Mouse (Mus musculus) stomach, embryonic 15.5 days (tissue): ENCODE measurements around the gene Kdf1. TPM values are rescaled to one million over a fixed set of nuclear protein-coding genes. Genes with fewer than 3 reads are reported as not detected.

Experiments used
- ATAC-seq: fragments of 200-750 bp; cut with Nextera tagmentation; 2 replicates; pipeline ENCODE4 v1.8.0; 2017; ENCODE audit warnings: low read depth, moderate number of reproducible peaks, moderate TSS enrichment; ENCODE audit not compliant: insufficient read depth, low FRiP score
- H3K27ac ChIP-seq: fragments of 300-500 bp; sonication (generic); 2 replicates; pipeline ENCODE4 v1.5.1; 2015; ENCODE audit warnings: mild to moderate bottlenecking, inconsistent platforms
- H3K27me3 ChIP-seq: fragments of 300-500 bp; sonication (generic); replicated peaks from 2 replicates; pipeline ENCODE4 v1.6.1; 2015; ENCODE audit warnings: inconsistent platforms
- H3K36me3 ChIP-seq: fragments of 300-500 bp; sonication (generic); 2 replicates; pipeline ENCODE4 v1.6.1; 2015; ENCODE audit warnings: inconsistent platforms
- H3K4me1 ChIP-seq: fragments of 300-500 bp; sonication (generic); 2 replicates; pipeline ENCODE4 v1.6.1; 2015; ENCODE audit warnings: inconsistent platforms
- H3K4me2 ChIP-seq: fragments of 300-500 bp; sonication (generic); 2 replicates; pipeline ENCODE4 v1.6.1; 2015; ENCODE audit warnings: mild to moderate bottlenecking, inconsistent platforms
- H3K4me3 ChIP-seq: fragments of 300-500 bp; sonication (generic); replicated peaks from 2 replicates; pipeline ENCODE4 v1.5.1; 2015; ENCODE audit warnings: inconsistent platforms
- H3K9ac ChIP-seq: fragments of 300-500 bp; sonication (generic); 2 replicates; pipeline ENCODE4 v1.6.1; 2015; ENCODE audit warnings: inconsistent platforms
- H3K9me3 ChIP-seq: fragments of 300-500 bp; sonication (generic); 2 replicates; pipeline ENCODE4 v1.6.1; 2016; ENCODE audit warnings: inconsistent platforms
- WGBS: fragments of 180-500 bp; shearing (Covaris S2); methylation state at CpG from one replicate; pipeline ENCODE4 v1.1.7; 2015; 5-methylcytosine and 5-hydroxymethylcytosine counted together
- microRNA-seq: library from miRNA; unstranded; fragments of <30 nt; microRNA quantifications from one replicate; pipeline ENCODE4, GENCODE M21; 2016
- polyA plus RNA-seq: library from polyadenylated mRNA; unstranded; fragments of >200 nt; fragmentation: Nextera tagmentation; extraction: Ambion mirVana; gene quantifications from 2 replicates; pipeline ENCODE4 v1.2.1, GENCODE M21; 2015

Kdf1 gene
- polyA plus RNA-seq, 1 experiment from 2014 or later: 31.5 TPM

- Histone ChIP-seq H3K36me3 (no peaks in the 10 kb centered on the region), H3K27me3 (no peaks in the 10 kb centered on the region), H3K27ac (no peak overlapping the region), H3K4me3 (no peak overlapping the region), H3K4me1 (no peaks in the 10 kb centered on the region), H3K9ac (no peak overlapping the region), H3K9me3 (no peaks in the 10 kb centered on the region), H3K4me2 (no peak overlapping the region)
- ATAC-seq: no peak
- 68% methylated on average over 4 of the region's 4 CpGs for WGBS
Measured at GRCm38 (mm10) chr4:133561622-133562021, 42.9 kb downstream of the Kdf1 start.

- no peaks in the 10 kb centered on the region for H3K9me3 ChIP-seq
- peak; percentile 47 for ATAC-seq
- WGBS: 74% methylated on average over 11 of the region's 11 CpGs
- no peaks in the 10 kb centered on the region for H3K27me3 ChIP-seq
- no peaks in the 10 kb centered on the region for H3K4me1 ChIP-seq
- H3K36me3 ChIP-seq: no peaks in the 10 kb centered on the region
- 0 out of 2 replicates have a peak overlapping the region, but pooled peaks have one; percentile 49 for H3K27ac ChIP-seq
- no peak overlapping the region for H3K4me2 ChIP-seq
- no peak overlapping the region for H3K9ac ChIP-seq
- H3K4me3 ChIP-seq: no peak overlapping the region
Measured at GRCm38 (mm10) chr4:133563123-133563571, 44.4 kb downstream of the Kdf1 start.

- Histone ChIP-seq H3K4me3 (no peak overlapping the region), H3K27ac (no peak overlapping the region), H3K9me3 (no peaks in the 10 kb centered on the region), H3K4me1 (no peaks in the 10 kb centered on the region), H3K36me3 (no peaks in the 10 kb centered on the region), H3K4me2 (no peak overlapping the region), H3K27me3 (no peaks in the 10 kb centered on the region), H3K9ac (no peak overlapping the region)
- no peak for ATAC-seq
- WGBS: 24% methylated on average over 8 of the region's 8 CpGs
Measured at GRCm38 (mm10) chr4:133567251-133567650, 48.5 kb downstream of the Kdf1 start.

GRCm38 (mm10) chr4:133569291-133570065 is 50.7 kb downstream of the Kdf1 start:
- no peak overlapping the region for H3K4me2 ChIP-seq
- no peak overlapping the region for H3K27ac ChIP-seq
- 69% methylated on average over 10 of the region's 10 CpGs for WGBS
- H3K9ac ChIP-seq: no peak overlapping the region
- no peaks in the 10 kb centered on the region for H3K9me3 ChIP-seq
- ATAC-seq: no peak
- no peak overlapping the region for H3K4me3 ChIP-seq
- H3K36me3 ChIP-seq: no peaks in the 10 kb centered on the region
- H3K27me3 ChIP-seq: no peaks in the 10 kb centered on the region
- H3K4me1 ChIP-seq: no peaks in the 10 kb centered on the region

GRCm38 (mm10) chr4:133570066-133570466 is 51.3 kb downstream of the Kdf1 start:
- Histone ChIP-seq H3K4me2 (peak overlapping the region; percentile 29; the same call in 1 of the 2 replicates), H3K9me3 (no peaks in the 10 kb centered on the region), H3K4me3 (no peak overlapping the region), H3K9ac (no peak overlapping the region), H3K4me1 (peaks cover 2% of the 10 kb centered on the region), H3K27me3 (no peaks in the 10 kb centered on the region), H3K27ac (no peak overlapping the region), H3K36me3 (no peaks in the 10 kb centered on the region)
- ATAC-seq: no peak
- WGBS: 38% methylated on average over 10 of the region's 10 CpGs

- Histone ChIP-seq H3K4me2 (peak within 1 kb of the TSS; percentile 95), H3K36me3 (peaks cover 14% of the 10 kb centered on the region), H3K9me3 (no peaks in the 10 kb centered on the region), H3K27me3 (no peaks in the 10 kb centered on the region), H3K4me1 (peaks cover 8% of the 10 kb centered on the region), H3K9ac (peak within 1 kb of the TSS; percentile 86), H3K4me3 (peak within 1 kb of the TSS; percentile 96), H3K27ac (peak within 1 kb of the TSS; percentile 81)
- ATAC-seq: peak; percentile 75
- 5% methylated on average over 44 of the region's 44 CpGs for WGBS
Measured at GRCm38 (mm10) chr4:133574070-133574842, 55.5 kb downstream of the Kdf1 start, which contains the start of gene Gpatch3. TSS of gene Gpatch3 (plus strand) at chr4:133574745.

- H3K27ac ChIP-seq: 0 out of 2 replicates have a peak overlapping the region, but pooled peaks have one; percentile 42
- H3K9ac ChIP-seq: peak overlapping the region; percentile 86
- no peaks in the 10 kb centered on the region for H3K27me3 ChIP-seq
- H3K9me3 ChIP-seq: no peaks in the 10 kb centered on the region
- no peak; the same call in 1 of the 2 replicates for ATAC-seq
- whole genome bisulfite sequencing: under 1% methylated on average over 41 of the region's 41 CpGs
- H3K36me3 ChIP-seq: peaks cover 20% of the 10 kb centered on the region
- peaks cover 8% of the 10 kb centered on the region for H3K4me1 ChIP-seq
- H3K4me2 ChIP-seq: peak overlapping the region; percentile 95
- peak overlapping the region; percentile 96 for H3K4me3 ChIP-seq
Measured at GRCm38 (mm10) chr4:133574843-133575202, 56.1 kb downstream of the Kdf1 start.

- Histone ChIP-seq H3K9ac (no peak overlapping the region), H3K4me2 (no peak overlapping the region), H3K9me3 (no peaks in the 10 kb centered on the region), H3K4me1 (peaks cover 8% of the 10 kb centered on the region), H3K4me3 (no peak overlapping the region), H3K36me3 (peaks cover 32% of the 10 kb centered on the region), H3K27me3 (no peaks in the 10 kb centered on the region), H3K27ac (no peak overlapping the region)
- WGBS: 79% methylated on average over 12 of the region's 12 CpGs
- no peak for ATAC-seq
Measured at GRCm38 (mm10) chr4:133577983-133578382, 59.2 kb downstream of the Kdf1 start.

Small RNAs within 50 kb of the gene (microRNA-seq; reads per million reads assigned to microRNA genes)
- gene Gm23158: not detected

Other genes starting within 250 kb of the Kdf1 start
- 73.6 and 74.2 TPM in 2 replicates for gene Tmem222, start 241.2 kb upstream of the Kdf1 start, polyA plus RNA-seq
- 18.6 and 24.2 TPM in 2 replicates for gene Wdtc1, start 165.5 kb upstream of the Kdf1 start, polyA plus RNA-seq
- 8.8 and 9.3 TPM in 2 replicates for gene Slc9a1, start 149.3 kb upstream of the Kdf1 start, polyA plus RNA-seq
- 2.4 and 4.1 TPM in 2 replicates for gene Tent5b, start 38.8 kb upstream of the Kdf1 start, polyA plus RNA-seq
- gene Trnp1, start 20.4 kb upstream of the Kdf1 start, polyA plus RNA-seq: 2.8 and 3.1 TPM in 2 replicates
- 291 and 292 TPM in 2 replicates for gene Nudc, start 27.0 kb downstream of the Kdf1 start, polyA plus RNA-seq
- 10.4 and 11.2 TPM in 2 replicates for gene Nr0b2, start 34.4 kb downstream of the Kdf1 start, polyA plus RNA-seq
- 6.2 and 6.5 TPM in 2 replicates for gene Gpatch3, start 55.8 kb downstream of the Kdf1 start, polyA plus RNA-seq
- gene Gpn2, start 65.4 kb downstream of the Kdf1 start, polyA plus RNA-seq: 16.4 and 17.7 TPM in 2 replicates
- gene Sfn, start 83.2 kb downstream of the Kdf1 start, polyA plus RNA-seq: 138 and 228 TPM in 2 replicates
- 5.4 and 5.8 TPM in 2 replicates for gene Zdhhc18, start 131.2 kb downstream of the Kdf1 start, polyA plus RNA-seq
- 14.7 and 18.7 TPM in 2 replicates for gene Pigv, start 153.7 kb downstream of the Kdf1 start, polyA plus RNA-seq
- 27.0 and 29.2 TPM in 2 replicates for gene Arid1a, start 237.8 kb downstream of the Kdf1 start, polyA plus RNA-seq